ENCODE assay signal across 26 mouse cellular contexts in genomic region chr11:33803093-33803492, GRCm38 (mm10).
"Had no signal": no experiment of that assay in that cellular context is flagged by ENCODE, and none has a peak within 500 bp of the region (broad histone marks: within the 10 kb centered on the region; RNA-seq: fewer than 3 reads in every experiment).

No protein-coding gene starts in this region.

- ATAC-seq: hindbrain, postnatal 0 days; intestine, embryonic 16.5 days; liver, embryonic 12.5 days had no signal

- H3K9ac ChIP-seq: heart, embryonic 13.5 days; heart, embryonic 15.5 days; hindbrain, embryonic 13.5 days; hindbrain, embryonic 15.5 days; kidney, embryonic 15.5 days; limb, embryonic 13.5 days; limb, embryonic 15.5 days; liver, embryonic 12.5 days; liver, embryonic 14.5 days had no signal

- H3K4me2 ChIP-seq: heart, embryonic 13.5 days; heart, embryonic 15.5 days; hindbrain, embryonic 13.5 days; hindbrain, embryonic 15.5 days; kidney, embryonic 15.5 days; limb, embryonic 13.5 days; limb, embryonic 15.5 days; liver, embryonic 12.5 days had no signal

- H3K36me3 ChIP-seq: heart, embryonic 10.5 days; heart, embryonic 13.5 days; heart, embryonic 15.5 days; hindbrain, embryonic 13.5 days; hindbrain, embryonic 15.5 days; kidney, embryonic 15.5 days; limb, embryonic 13.5 days; limb, embryonic 15.5 days; liver, embryonic 12.5 days had no signal

- DNase-seq: gastrocnemius, postnatal 14 days; gastrocnemius, postnatal 36 days; heart, adult 18-20 months; heart, postnatal 14 days; heart, postnatal 36 days; kidney, adult 11 months; kidney, adult 2 months; kidney, adult 9 months; kidney, postnatal 14 days; kidney, postnatal 36 days; layer of hippocampus, adult 9-11 months; layer of hippocampus, postnatal 36 days; left cerebral cortex, postnatal 4 days had no signal

- H3K27me3 ChIP-seq: heart, embryonic 13.5 days; heart, embryonic 15.5 days; hindbrain, embryonic 13.5 days; hindbrain, embryonic 15.5 days; kidney, embryonic 15.5 days; limb, embryonic 13.5 days; limb, embryonic 15.5 days; liver, embryonic 12.5 days had no signal

- H3K4me3 ChIP-seq: heart, embryonic 10.5 days; heart, embryonic 13.5 days; heart, embryonic 15.5 days; hindbrain, embryonic 13.5 days; hindbrain, embryonic 15.5 days; kidney, embryonic 15.5 days; limb, embryonic 13.5 days; limb, embryonic 15.5 days; liver, embryonic 12.5 days had no signal

- H3K4me1 ChIP-seq: heart, embryonic 10.5 days; heart, embryonic 13.5 days; heart, embryonic 15.5 days; kidney, embryonic 15.5 days; limb, embryonic 15.5 days; liver, embryonic 12.5 days had no signal

- H3K9me3 ChIP-seq: heart, embryonic 10.5 days; heart, embryonic 13.5 days; heart, embryonic 15.5 days; hindbrain, embryonic 13.5 days; hindbrain, embryonic 15.5 days; kidney, embryonic 15.5 days; limb, embryonic 13.5 days; limb, embryonic 15.5 days; liver, embryonic 12.5 days had no signal

- H3K27ac ChIP-seq: heart, embryonic 10.5 days; heart, embryonic 13.5 days; heart, embryonic 15.5 days; hindbrain, embryonic 13.5 days; hindbrain, embryonic 15.5 days; hindbrain, postnatal 0 days; kidney, embryonic 15.5 days; kidney, postnatal 0 days; limb, embryonic 13.5 days; limb, embryonic 15.5 days; liver, embryonic 12.5 days; liver, embryonic 14.5 days had no signal
